Comparison of ENCODE assay signal across 20 mouse cellular contexts in the genomic region with DNA sequence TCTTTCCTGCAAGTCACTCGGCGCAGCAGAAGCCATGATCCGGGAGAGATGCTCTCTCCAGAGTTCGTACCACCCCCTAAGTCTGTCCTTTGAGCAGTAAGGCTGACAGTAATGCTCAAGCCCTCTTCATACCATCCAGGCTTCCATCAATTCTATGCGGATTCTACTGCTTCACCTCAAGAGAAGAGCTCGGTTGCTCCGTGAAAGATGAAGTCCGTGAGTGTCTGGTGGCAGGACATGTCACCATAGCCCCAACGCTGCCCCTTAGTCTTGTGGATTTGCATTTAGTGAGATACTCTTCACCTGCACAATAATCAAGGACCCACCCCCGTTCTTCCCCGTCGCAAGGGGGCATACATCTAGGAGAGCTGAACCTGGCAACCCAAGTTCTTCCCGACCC. TPM values are rescaled to one million over a fixed set of nuclear protein-coding genes. Genes with fewer than 3 reads are reported as not detected.
DNase-seq lines count a peak whose midpoint lies in the region; ATAC-seq lines count a peak whose summit lies in the region.
"Had no signal": no experiment of that assay in that cellular context is flagged by ENCODE, and none has a peak within 500 bp of the region (broad histone marks: within the 10 kb centered on the region; RNA-seq: fewer than 3 reads in every experiment).

No protein-coding gene starts in this region.

- peaks cover 81% of the 10 kb centered on the region for H3K27me3 ChIP-seq in forebrain, embryonic 12.5 days
- peaks cover 61% of the 10 kb centered on the region for H3K27me3 ChIP-seq in forebrain, embryonic 15.5 days
- peaks cover 96% of the 10 kb centered on the region for H3K27me3 ChIP-seq in midbrain, embryonic 14.5 days (ENCODE audit: control insufficient read depth, insufficient read depth, low read length)
- peaks cover 88% of the 10 kb centered on the region for H3K27me3 ChIP-seq in midbrain, embryonic 15.5 days (replicated peaks)
- peaks cover 100% of the 10 kb centered on the region for H3K27me3 ChIP-seq in embryonic facial prominence, embryonic 10.5 days (replicated peaks; ENCODE audit: low read depth, poor library complexity, severe bottlenecking)
- H3K27me3 ChIP-seq: CH12.LX had no signal

- H3K4me3 ChIP-seq in forebrain, embryonic 12.5 days (replicated peaks): 0 out of 2 replicates have a peak overlapping the region, but pooled peaks have one; percentile 0
- H3K4me3 ChIP-seq in forebrain, embryonic 15.5 days: no peak overlapping the region
- H3K4me3 ChIP-seq in midbrain, embryonic 14.5 days (replicated peaks; ENCODE audit: low read depth, low read length): no peak overlapping the region
- no peak overlapping the region for H3K4me3 ChIP-seq in midbrain, embryonic 15.5 days
- H3K4me3 ChIP-seq in embryonic facial prominence, embryonic 10.5 days: no peak overlapping the region
- H3K4me3 ChIP-seq: embryonic facial prominence, embryonic 12.5 days; heart, embryonic 15.5 days; limb, embryonic 15.5 days; liver, embryonic 13.5 days; megakaryocyte, embryonic 14.5 days had no signal

- ATAC-seq in forebrain, embryonic 12.5 days (ENCODE audit: low FRiP score): no peak
- ATAC-seq in forebrain, embryonic 15.5 days (replicated peaks): no peak
- ATAC-seq in midbrain, embryonic 14.5 days (ENCODE audit: low FRiP score, low TSS enrichment): no peak
- no peak for ATAC-seq in midbrain, embryonic 15.5 days (replicated peaks)

- peak; percentile 6 for DNase-seq in midbrain, embryonic 14.5 days
- DNase-seq in embryonic facial prominence, embryonic 10.5 days (ENCODE audit: low spot score): peak; percentile 18
- DNase-seq in kidney, adult 9 months: no peak
- DNase-seq in right cerebral cortex, adult 2 months (ENCODE audit: low spot score in 2 of 2): no peak

- no peaks in the 10 kb centered on the region for H3K9me3 ChIP-seq in forebrain, embryonic 12.5 days
- no peaks in the 10 kb centered on the region for H3K9me3 ChIP-seq in forebrain, embryonic 15.5 days
- H3K9me3 ChIP-seq in midbrain, embryonic 14.5 days (ENCODE audit: control insufficient read depth, low read length): no peaks in the 10 kb centered on the region
- H3K9me3 ChIP-seq in midbrain, embryonic 15.5 days: no peaks in the 10 kb centered on the region
- no peaks in the 10 kb centered on the region for H3K9me3 ChIP-seq in embryonic facial prominence, embryonic 10.5 days
- H3K9me3 ChIP-seq: embryonic facial prominence, embryonic 12.5 days; heart, embryonic 15.5 days; limb, embryonic 15.5 days; liver, embryonic 13.5 days; megakaryocyte, embryonic 14.5 days had no signal

- H3K27ac ChIP-seq in forebrain, embryonic 12.5 days: no peak overlapping the region
- H3K27ac ChIP-seq in forebrain, embryonic 15.5 days (replicated peaks): no peak overlapping the region
- no peak overlapping the region for H3K27ac ChIP-seq in midbrain, embryonic 14.5 days (replicated peaks; ENCODE audit: low read depth, low read length)
- H3K27ac ChIP-seq in midbrain, embryonic 15.5 days: no peak overlapping the region
- no peak overlapping the region for H3K27ac ChIP-seq in embryonic facial prominence, embryonic 10.5 days (replicated peaks)
- H3K27ac ChIP-seq: embryonic facial prominence, embryonic 12.5 days; heart, embryonic 15.5 days; limb, embryonic 15.5 days; liver, embryonic 13.5 days; stomach, postnatal 0 days had no signal

- peaks cover 49% of the 10 kb centered on the region for H3K4me1 ChIP-seq in forebrain, embryonic 12.5 days
- peaks cover 45% of the 10 kb centered on the region for H3K4me1 ChIP-seq in forebrain, embryonic 15.5 days
- H3K4me1 ChIP-seq in midbrain, embryonic 14.5 days (ENCODE audit: control insufficient read depth, insufficient read depth, low read length): peaks cover 3% of the 10 kb centered on the region; the same call in 1 of the 2 replicates
- peaks cover 25% of the 10 kb centered on the region for H3K4me1 ChIP-seq in midbrain, embryonic 15.5 days
- peaks cover 30% of the 10 kb centered on the region for H3K4me1 ChIP-seq in embryonic facial prominence, embryonic 10.5 days

- no peaks in the 10 kb centered on the region for H3K36me3 ChIP-seq in forebrain, embryonic 12.5 days (replicated peaks)
- H3K36me3 ChIP-seq in forebrain, embryonic 15.5 days: no peaks in the 10 kb centered on the region
- no peaks in the 10 kb centered on the region for H3K36me3 ChIP-seq in midbrain, embryonic 14.5 days (ENCODE audit: control insufficient read depth, insufficient read depth, low read length)
- no peaks in the 10 kb centered on the region for H3K36me3 ChIP-seq in midbrain, embryonic 15.5 days (replicated peaks)
- H3K36me3 ChIP-seq in embryonic facial prominence, embryonic 10.5 days (replicated peaks): no peaks in the 10 kb centered on the region
- H3K36me3 ChIP-seq: embryonic facial prominence, embryonic 12.5 days; G1E; heart, embryonic 15.5 days; limb, embryonic 15.5 days; liver, embryonic 13.5 days had no signal

- 16% methylated on average over 13 of the region's 13 CpGs for WGBS in forebrain, embryonic 12.5 days
- 25% methylated on average over 13 of the region's 13 CpGs for WGBS in forebrain, embryonic 15.5 days
- WGBS in midbrain, embryonic 14.5 days: 7% methylated on average over 13 of the region's 13 CpGs
- 10% methylated on average over 13 of the region's 13 CpGs for WGBS in midbrain, embryonic 15.5 days
- WGBS in embryonic facial prominence, embryonic 10.5 days: 8% methylated on average over 13 of the region's 13 CpGs

- H3K9ac ChIP-seq in forebrain, embryonic 12.5 days: 0 out of 2 replicates have a peak overlapping the region, but pooled peaks have one; percentile 12
- no peak overlapping the region for H3K9ac ChIP-seq in forebrain, embryonic 15.5 days (replicated peaks)
- no peak overlapping the region for H3K9ac ChIP-seq in midbrain, embryonic 14.5 days (replicated peaks; ENCODE audit: low read length)
- H3K9ac ChIP-seq in midbrain, embryonic 15.5 days: no peak overlapping the region
- H3K9ac ChIP-seq: embryonic facial prominence, embryonic 12.5 days; heart, embryonic 15.5 days; limb, embryonic 15.5 days; liver, embryonic 13.5 days had no signal

- peak overlapping the region; percentile 67 for H3K4me2 ChIP-seq in forebrain, embryonic 12.5 days
- no peak overlapping the region for H3K4me2 ChIP-seq in forebrain, embryonic 15.5 days (replicated peaks)
- peak overlapping the region; percentile 52; the same call in 1 of the 2 replicates for H3K4me2 ChIP-seq in midbrain, embryonic 14.5 days (ENCODE audit: low read length)
- H3K4me2 ChIP-seq in midbrain, embryonic 15.5 days: no peak overlapping the region
- H3K4me2 ChIP-seq: embryonic facial prominence, embryonic 12.5 days; heart, embryonic 15.5 days; limb, embryonic 15.5 days; liver, embryonic 13.5 days had no signal

RNA-seq across cellular contexts. Expression of gene Emx2, which starts 4.6 kb away (rescaled TPM):
- polyA plus RNA-seq in forebrain, embryonic 12.5 days (2016; fragmentation: Nextera tagmentation; extraction: Ambion mirVana): 59.0 and 69.4 TPM in 2 replicates
- 14.7 and 19.9 TPM in 2 replicates for polyA plus RNA-seq in forebrain, embryonic 15.5 days (2015; fragmentation: Nextera tagmentation; extraction: Ambion mirVana)
- 18.5 and 19.1 TPM in 2 replicates for polyA plus RNA-seq in midbrain, embryonic 14.5 days (2014; fragmentation: Nextera tagmentation; extraction: Ambion mirVana)
- 15.5 and 18.2 TPM in 2 replicates for polyA plus RNA-seq in midbrain, embryonic 15.5 days (2015; fragmentation: Nextera tagmentation; extraction: Ambion mirVana)
- 8.0 and 12.1 TPM in 2 replicates for polyA plus RNA-seq in embryonic facial prominence, embryonic 10.5 days (2016; fragmentation: Nextera tagmentation; extraction: Ambion mirVana)
- polyA plus RNA-seq: C2C12; G1E; heart, embryonic 15.5 days; hindbrain, embryonic 16.5 days; intestine, embryonic 14.5 days; liver, embryonic 13.5 days; lung, postnatal 0 days; spleen, adult 2 months had no signal

Comparison
In these comparisons a context has a peak if more than half of its experiments do, and no peak if none do; other contexts are left out.
1. H3K4me2 ChIP-seq: peak in forebrain, embryonic 12.5 days (single experiment) and midbrain, embryonic 14.5 days (single experiment); none in forebrain, embryonic 15.5 days (single experiment) and midbrain, embryonic 15.5 days (single experiment).
2. DNase-seq: peak in midbrain, embryonic 14.5 days (single experiment) and embryonic facial prominence, embryonic 10.5 days (single experiment); none in kidney, adult 9 months (single experiment) and right cerebral cortex, adult 2 months (0 of 2).